Mouse (Mus musculus): ENCODE data around the gene Pigr. TPM values are rescaled to one million over a fixed set of nuclear protein-coding genes. Genes with fewer than 3 reads are reported as not detected.

The Pigr gene
- under 1 TPM in 1 of 2 experiments, not detected in 1; 0.14 TPM for total RNA-seq (2021)
- long read RNA-seq, experiment 1: 0 reads
- long read RNA-seq, experiment 2, partial matches to known transcripts: 1 of 1 reads
- long read RNA-seq, experiment 2, other reads (novel, unspliced or antisense): 0 of 1 reads

DNA sequence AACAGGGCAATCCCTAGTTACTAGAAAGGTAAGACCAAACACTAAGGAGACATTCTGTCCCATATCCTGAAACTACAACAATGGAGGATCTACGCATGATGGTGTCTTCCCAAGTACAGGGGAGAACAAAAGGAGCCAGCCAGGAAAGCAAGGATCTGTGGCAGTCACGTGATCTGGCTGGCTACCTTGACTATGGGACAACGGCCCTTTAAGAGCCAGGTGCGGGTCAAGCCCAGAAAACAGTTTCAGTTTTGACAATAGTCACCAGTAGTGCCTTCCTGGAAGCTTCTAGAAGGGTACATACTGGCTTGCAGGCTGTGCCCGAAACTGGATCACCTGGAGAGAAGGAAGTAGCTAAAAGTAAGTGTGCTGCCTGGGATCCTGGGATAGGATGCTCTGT, at the start of gene Pigr:
Pigr (plus strand) TSS at position 237 of the 400 bp plus-strand sequence.
- Histone ChIP-seq H3K4me3 (no peak within 1 kb of the TSS), H3K27ac (no peak within 1 kb of the TSS)
- DNase-seq (ENCODE audit: extremely low spot score in 1 of 2, low spot score in 2 of 2): no peak
- intact Hi-C loops (cut with DNase I): no loop called here
- no peak for TF ChIP-seq CTCF (IDR thresholded peaks at IDR 0.05)

DNA sequence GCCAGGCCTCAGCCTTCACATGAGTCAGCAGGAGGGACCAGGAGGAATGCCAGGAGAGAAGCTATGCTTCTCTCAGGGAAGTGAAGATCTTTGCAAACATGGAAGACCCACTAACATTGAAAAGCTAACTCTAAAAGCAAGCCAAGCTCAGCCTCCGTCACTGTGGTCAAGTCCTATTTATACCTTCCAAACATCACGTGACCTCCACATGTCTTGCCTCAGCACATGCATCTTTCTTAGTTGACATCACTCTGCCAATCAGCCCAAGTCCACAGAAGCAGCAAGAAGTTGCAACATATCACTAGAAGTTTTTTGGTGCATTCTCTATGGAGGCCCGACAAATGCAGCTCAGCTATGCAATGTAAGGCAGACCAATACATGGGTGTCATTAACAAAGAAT, 46.6 kb upstream of the Pigr start:
- H3K27ac ChIP-seq: no peak overlapping the region
- intact Hi-C loops (cut with DNase I): loop anchor here (5.0 kb wide), 2 partner anchors 88 to 233 kb away; no protein-coding TSS in a partner anchor
- no peak for DNase-seq (ENCODE audit: extremely low spot score in 1 of 2, low spot score in 2 of 2)
- no peak for TF ChIP-seq CTCF (IDR thresholded peaks at IDR 0.05)
- no peak overlapping the region for H3K4me3 ChIP-seq

DNA sequence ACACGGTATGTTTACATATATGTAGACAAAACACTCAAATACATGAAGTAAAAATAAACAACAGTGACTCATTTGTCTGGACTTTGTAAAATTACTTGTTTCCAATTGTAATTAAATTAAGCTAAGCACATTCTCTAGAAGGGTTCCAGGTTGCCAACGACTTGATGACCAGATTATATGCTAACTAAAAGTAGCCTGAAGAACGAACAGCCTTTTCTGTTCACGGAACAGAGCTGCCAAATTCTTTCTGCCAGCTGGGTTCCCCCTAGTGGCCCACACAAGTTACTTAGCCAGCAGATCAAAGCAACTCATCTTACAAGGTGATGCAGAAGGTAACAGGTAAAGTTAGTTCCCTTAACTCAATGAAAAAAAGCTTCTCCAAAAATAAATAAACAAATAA, 42.4 kb upstream of the Pigr start:
- TF ChIP-seq CTCF (IDR thresholded peaks at IDR 0.05): peak; percentile 72
- intact Hi-C loops (cut with DNase I): loop anchor here (5.0 kb wide), 2 partner anchors 92 to 237 kb away; no protein-coding TSS in a partner anchor
- H3K4me3 ChIP-seq: no peak overlapping the region
- DNase-seq (ENCODE audit: extremely low spot score in 1 of 2, low spot score in 2 of 2): no peak
- no peak overlapping the region for H3K27ac ChIP-seq

DNA sequence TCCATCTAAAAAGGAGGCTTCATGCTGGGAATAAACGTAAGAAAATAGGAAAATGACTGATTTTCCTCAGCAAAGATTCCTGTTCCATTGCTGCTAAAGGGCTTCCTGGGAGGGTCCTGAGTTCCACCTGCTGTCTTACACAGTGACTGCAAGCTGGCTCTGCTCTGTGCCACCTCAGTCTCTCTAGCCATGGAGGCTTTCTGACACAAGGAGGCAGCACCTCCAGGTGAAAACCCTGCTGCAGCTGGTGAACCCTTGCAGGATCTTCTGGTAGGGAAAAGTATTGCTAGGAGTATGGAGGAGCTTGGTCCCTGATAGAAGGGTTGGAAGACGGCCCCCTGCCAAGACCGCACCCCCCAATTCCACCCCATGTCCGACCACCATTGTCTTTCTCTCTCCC, 39.5 kb upstream of the Pigr start:
- Histone ChIP-seq H3K4me3 (no peak overlapping the region), H3K27ac (no peak overlapping the region)
- DNase-seq (ENCODE audit: extremely low spot score in 1 of 2, low spot score in 2 of 2): no peak
- intact Hi-C loops (cut with DNase I): no loop called here
- peak; percentile 32 for TF ChIP-seq CTCF (IDR thresholded peaks at IDR 0.05)

DNA sequence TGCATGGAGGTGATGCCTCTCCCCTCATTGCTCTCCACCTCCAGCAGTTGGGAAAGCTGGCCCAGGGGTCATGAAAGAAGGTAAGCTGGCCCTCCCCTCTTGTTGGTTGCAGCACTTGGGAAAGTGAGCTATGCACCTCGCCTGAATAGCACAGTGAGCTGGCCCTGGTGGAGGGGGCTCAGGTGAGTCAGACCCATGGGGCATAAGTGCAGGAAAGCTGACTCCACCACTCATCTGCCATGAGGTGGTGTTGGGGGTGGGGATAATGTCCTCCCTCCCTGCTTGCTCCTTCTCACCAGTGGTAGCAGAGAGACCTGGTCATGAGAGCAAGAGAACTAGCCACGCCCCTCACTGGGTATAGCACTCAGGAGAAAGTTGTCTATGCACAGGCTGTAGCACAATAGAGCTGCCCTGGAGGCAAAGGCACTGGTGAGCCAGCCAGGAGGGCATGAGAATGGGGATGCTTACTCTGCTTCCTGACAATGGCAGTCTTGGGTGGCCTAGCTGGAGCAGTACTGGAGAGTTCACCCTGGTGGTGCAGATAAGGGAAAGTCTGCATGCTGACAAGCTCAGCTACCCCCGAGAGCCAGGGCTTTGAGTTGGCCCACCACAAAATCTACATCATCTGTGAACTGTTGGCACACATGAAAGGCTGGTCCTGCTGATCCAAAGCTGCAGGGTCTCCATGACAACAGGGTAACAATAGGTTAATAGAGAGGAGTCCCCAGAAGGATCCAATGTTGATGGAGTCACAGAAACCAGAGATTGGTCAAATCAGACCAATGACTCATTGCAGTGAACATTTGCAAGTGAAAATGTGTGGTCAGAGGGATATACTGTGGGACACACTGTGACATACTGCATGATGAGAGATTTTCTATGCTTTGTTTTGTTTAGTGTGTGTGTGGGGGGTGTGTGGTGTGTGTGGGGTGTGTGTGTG, 36.7 kb upstream of the Pigr start:
- no peak for TF ChIP-seq CTCF (IDR thresholded peaks at IDR 0.05)
- no peak for DNase-seq (ENCODE audit: extremely low spot score in 1 of 2, low spot score in 2 of 2)
- Histone ChIP-seq H3K27ac (no peak overlapping the region), H3K4me3 (no peak overlapping the region)
- intact Hi-C loops (cut with DNase I): no loop called here

DNA sequence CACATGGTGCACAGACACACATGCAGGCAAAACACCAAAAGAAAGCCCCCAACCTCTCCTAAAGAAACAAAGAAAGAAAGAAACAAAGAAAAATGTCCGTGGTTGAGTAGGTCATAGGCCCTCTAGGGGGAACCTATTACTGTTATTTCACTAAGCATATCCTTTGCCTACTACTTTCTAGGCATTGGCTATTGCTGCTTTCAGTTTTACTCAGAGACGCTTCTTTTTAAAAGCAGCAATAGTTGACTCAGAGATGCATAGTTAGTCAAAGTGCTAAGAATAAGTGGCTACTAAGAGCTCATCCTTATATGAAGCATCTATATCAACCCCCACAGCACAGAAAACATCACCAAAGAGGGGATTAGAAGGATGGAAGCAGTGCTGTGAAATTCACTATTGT, 31.2 kb upstream of the Pigr start:
- intact Hi-C loops (cut with DNase I): loop anchor here (5.0 kb wide), 1 partner anchor 257 kb away; no protein-coding TSS in a partner anchor
- TF ChIP-seq CTCF (IDR thresholded peaks at IDR 0.05): no peak
- Histone ChIP-seq H3K27ac (no peak overlapping the region), H3K4me3 (no peak overlapping the region)
- no peak for DNase-seq (ENCODE audit: extremely low spot score in 1 of 2, low spot score in 2 of 2)

DNA sequence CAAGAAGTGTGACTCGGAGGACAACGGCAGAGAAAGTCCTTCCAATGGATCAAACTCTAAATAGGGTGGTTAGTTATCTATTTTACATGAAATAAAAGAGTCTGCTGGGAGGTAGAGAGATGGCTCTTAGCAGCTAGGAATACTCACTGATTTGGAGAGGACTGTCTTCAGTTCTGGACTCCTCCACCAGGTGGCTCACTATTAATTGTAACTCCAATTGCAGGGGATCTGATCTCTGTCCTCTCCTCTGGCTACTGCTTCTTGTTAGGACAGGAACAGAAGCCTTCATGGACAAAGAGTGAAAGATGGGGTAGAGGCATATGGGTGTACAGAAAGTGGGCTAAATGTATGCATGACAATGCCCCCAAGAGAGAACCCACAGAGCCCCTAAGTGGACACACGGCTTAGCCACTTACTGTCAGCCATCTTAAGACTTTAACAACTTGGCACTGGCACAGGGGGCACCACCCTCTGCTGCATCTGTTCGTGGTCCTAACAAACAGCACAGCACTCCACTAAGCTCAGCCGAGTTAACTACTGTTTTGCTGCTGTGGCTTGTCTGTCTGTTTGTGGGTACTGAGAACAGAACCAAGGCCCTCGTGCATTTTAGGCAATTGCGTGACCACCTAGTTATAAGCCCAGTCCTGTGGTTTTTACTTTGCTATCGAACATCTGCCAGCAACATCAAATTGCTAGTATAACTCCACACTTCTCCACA, 29.4 kb upstream of the Pigr start:
- H3K4me3 ChIP-seq: no peak overlapping the region
- no peak overlapping the region for H3K27ac ChIP-seq
- intact Hi-C loops (cut with DNase I): loop anchor here (2.0 to 5.0 kb wide), 2 partner anchors 255 to 474 kb away; no protein-coding TSS in a partner anchor
- peak; percentile 31 to 54 for DNase-seq (ENCODE audit: extremely low spot score in 1 of 2, low spot score in 2 of 2)
- peak; percentile 70 for TF ChIP-seq CTCF (IDR thresholded peaks at IDR 0.05)

DNA sequence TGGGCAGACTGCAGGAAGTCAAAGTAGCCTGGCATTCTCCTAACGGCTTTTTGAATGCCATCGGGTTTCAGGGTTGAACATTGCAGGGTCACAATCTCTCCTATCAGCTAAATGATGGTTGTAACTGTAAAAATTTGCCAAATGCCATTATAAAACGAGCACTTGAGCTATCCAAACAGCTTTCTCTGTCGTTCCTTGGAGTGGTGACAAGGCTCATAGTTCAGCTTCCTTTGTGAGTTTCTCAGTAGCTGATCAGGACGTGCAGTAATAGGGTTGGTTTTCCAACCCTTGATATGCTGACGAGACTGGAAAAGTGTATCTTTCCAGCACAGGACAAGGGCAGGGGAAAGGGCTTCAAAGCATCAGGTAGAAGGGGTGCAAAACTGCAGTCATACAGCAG, 28.4 kb upstream of the Pigr start:
- intact Hi-C loops (cut with DNase I): loop anchor here (5.0 kb wide), 1 partner anchor 254 kb away; no protein-coding TSS in a partner anchor
- Histone ChIP-seq H3K27ac (no peak overlapping the region), H3K4me3 (no peak overlapping the region)
- no peak for TF ChIP-seq CTCF (IDR thresholded peaks at IDR 0.05)
- no peak for DNase-seq (ENCODE audit: extremely low spot score in 1 of 2, low spot score in 2 of 2)

DNA sequence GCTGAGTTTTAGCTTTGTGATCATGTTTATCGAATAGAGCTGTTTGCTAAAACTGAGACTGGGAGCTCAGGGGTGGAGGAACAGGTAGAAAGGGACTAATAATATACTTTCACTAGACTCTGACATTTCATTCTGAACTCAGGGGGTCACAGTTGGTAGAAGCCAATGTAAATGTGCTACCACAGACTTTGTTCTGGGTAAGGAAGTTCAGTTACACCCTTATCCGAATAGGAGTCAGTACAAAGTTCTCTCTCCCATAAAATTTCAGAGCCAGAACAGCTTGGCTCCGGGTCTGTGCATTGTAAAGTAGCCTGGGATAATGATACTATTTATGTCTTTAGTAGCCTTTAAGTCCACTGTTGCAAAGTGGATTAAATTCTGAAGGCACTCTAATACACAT, 27.9 kb upstream of the Pigr start:
- Histone ChIP-seq H3K27ac (no peak overlapping the region), H3K4me3 (no peak overlapping the region)
- no peak for DNase-seq (ENCODE audit: extremely low spot score in 1 of 2, low spot score in 2 of 2)
- intact Hi-C loops (cut with DNase I): loop anchor here (5.0 kb wide), 1 partner anchor 254 kb away; no protein-coding TSS in a partner anchor
- no peak for TF ChIP-seq CTCF (IDR thresholded peaks at IDR 0.05)

DNA sequence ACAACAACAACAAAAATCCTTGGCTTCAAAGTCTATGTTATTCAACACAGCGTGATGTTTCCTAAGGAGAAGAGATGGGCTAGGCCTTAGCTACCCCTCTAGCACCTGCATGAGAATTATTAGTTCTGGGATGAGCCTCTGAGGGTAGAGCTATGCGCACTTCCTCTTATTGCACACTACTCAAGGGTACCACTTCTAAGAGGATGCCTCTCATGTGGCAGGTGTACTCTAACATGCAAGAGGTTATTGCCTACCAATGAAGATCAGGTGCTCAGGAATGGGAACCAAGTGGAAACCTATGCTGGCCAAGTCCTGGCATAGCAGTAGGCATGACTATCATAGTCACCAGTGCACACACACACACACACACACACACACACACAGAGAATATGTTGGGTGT, 27.1 kb upstream of the Pigr start:
- intact Hi-C loops (cut with DNase I): loop anchor here (5.0 kb wide), 1 partner anchor 253 kb away; no protein-coding TSS in a partner anchor
- no peak for TF ChIP-seq CTCF (IDR thresholded peaks at IDR 0.05)

DNA sequence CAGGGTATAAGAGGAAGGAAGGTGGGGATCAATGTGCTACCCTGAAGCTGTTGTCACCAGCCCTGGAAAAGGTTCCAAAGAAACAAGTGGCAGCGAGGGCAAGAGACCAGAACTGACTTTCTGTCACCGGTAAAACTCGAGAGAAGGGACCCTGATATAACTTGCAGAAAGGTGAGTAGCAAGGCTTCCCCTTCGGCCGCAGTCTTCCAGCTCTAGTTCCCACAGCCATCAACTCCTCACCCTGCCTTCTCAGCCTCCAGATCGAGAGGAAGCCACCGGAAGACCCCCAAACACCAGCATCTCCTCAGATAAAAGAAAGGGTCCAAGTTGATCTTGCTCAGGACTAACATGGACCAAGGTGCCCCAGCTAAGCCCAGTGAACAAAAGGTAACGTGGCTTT, 25.9 kb upstream of the Pigr start, which contains the start of gene Fcamr:
Fcamr (plus strand) TSS at position 301 of the 400 bp plus-strand sequence.
- Histone ChIP-seq H3K27ac (no peak within 1 kb of the TSS), H3K4me3 (no peak within 1 kb of the TSS)
- TF ChIP-seq CTCF (IDR thresholded peaks at IDR 0.05): no peak
- intact Hi-C loops (cut with DNase I): no loop called here
- no peak for DNase-seq (ENCODE audit: extremely low spot score in 1 of 2, low spot score in 2 of 2)

More for the DNA sequence above, 27.1 kb upstream of the Pigr start:
- DNase-seq (ENCODE audit: extremely low spot score in 1 of 2, low spot score in 2 of 2): no peak
- Histone ChIP-seq H3K27ac (no peak overlapping the region), H3K4me3 (no peak overlapping the region)

Data from left cerebral cortex, adult 2 months (tissue).